In genomic region chr19:42204306-42204705, GRCm38 (mm10) we compare ENCODE assay signal across 14 mouse cellular contexts. TPM values are rescaled to one million over a fixed set of nuclear protein-coding genes. Genes with fewer than 3 reads are reported as not detected.
DNase-seq lines count a peak whose midpoint lies in the region; ATAC-seq and TF ChIP-seq lines count a peak whose summit lies in the region.
"Had no signal": no experiment of that assay in that cellular context is flagged by ENCODE, and none has a peak within 500 bp of the region (broad histone marks: within the 10 kb centered on the region; RNA-seq: fewer than 3 reads in every experiment).

No protein-coding gene starts in this region.

- H3K36me3 ChIP-seq in hindbrain, embryonic 13.5 days, result no peaks in the 10 kb centered on the region
- no peaks in the 10 kb centered on the region for H3K36me3 ChIP-seq in hindbrain, postnatal 0 days (ENCODE audit: insufficient read depth, low read length)
- no peaks in the 10 kb centered on the region for H3K36me3 ChIP-seq in stomach, embryonic 14.5 days (ENCODE audit: control insufficient read depth, insufficient read depth, low read length)
- no peaks in the 10 kb centered on the region for H3K36me3 ChIP-seq in stomach, postnatal 0 days (ENCODE audit: control insufficient read depth, insufficient read depth, low read length)
- H3K36me3 ChIP-seq: intestine, embryonic 15.5 days; lung, embryonic 15.5 days had no signal

- TF ChIP-seq CTCF in hindbrain, postnatal 0 days (IDR thresholded peaks at IDR 0.05; ENCODE audit: low read depth), result no peak
- TF ChIP-seq CTCF in stomach, postnatal 0 days (IDR thresholded peaks at IDR 0.05; ENCODE audit: low read depth), result no peak

- no peak overlapping the region for H3K4me2 ChIP-seq in hindbrain, embryonic 13.5 days
- H3K4me2 ChIP-seq in hindbrain, postnatal 0 days (ENCODE audit: low read depth, low read length), result no peak overlapping the region
- H3K4me2 ChIP-seq in stomach, embryonic 14.5 days (replicated peaks; ENCODE audit: low read depth, low read length), result no peak overlapping the region
- H3K4me2 ChIP-seq in stomach, postnatal 0 days (replicated peaks; ENCODE audit: low read depth), result no peak overlapping the region
- H3K4me2 ChIP-seq: intestine, embryonic 15.5 days; lung, embryonic 15.5 days had no signal

- ATAC-seq in hindbrain, embryonic 13.5 days (ENCODE audit: low FRiP score), result no peak
- ATAC-seq in hindbrain, postnatal 0 days, result no peak
- 0 out of 2 replicates have a peak, but pooled peaks have one; percentile 23 for ATAC-seq in stomach, embryonic 14.5 days (ENCODE audit: insufficient number of reproducible peaks, insufficient read depth, low FRiP score, low read depth)
- no peak for ATAC-seq in stomach, postnatal 0 days (ENCODE audit: low FRiP score, low TSS enrichment)
- ATAC-seq: forebrain, embryonic 16.5 days; intestine, embryonic 15.5 days had no signal

- DNase-seq in hindbrain, postnatal 0 days (ENCODE audit: low spot score), result no peak
- DNase-seq in stomach, postnatal 0 days (ENCODE audit: low spot score), result no peak
- DNase-seq in cerebellum, postnatal 25 days, result peak; percentile 87 to 88
- no peak for DNase-seq in left cerebral cortex, adult 8-10 months (ENCODE audit: low spot score in 2 of 2)
- DNase-seq in left cerebral cortex, adult 18-20 months (ENCODE audit: low spot score in 2 of 2), result no peak
- DNase-seq: gastrocnemius, postnatal 14 days had no signal

- no peak for TF ChIP-seq EP300 in stomach, postnatal 0 days (optimal IDR thresholded peaks at IDR 0.05)

- H3K9ac ChIP-seq in hindbrain, embryonic 13.5 days, result no peak overlapping the region
- no peak overlapping the region for H3K9ac ChIP-seq in hindbrain, postnatal 0 days (replicated peaks; ENCODE audit: low read length)
- no peak overlapping the region for H3K9ac ChIP-seq in stomach, embryonic 14.5 days (replicated peaks; ENCODE audit: low read depth, low read length)
- no peak overlapping the region for H3K9ac ChIP-seq in stomach, postnatal 0 days (ENCODE audit: low read length)
- H3K9ac ChIP-seq: intestine, embryonic 15.5 days; lung, embryonic 15.5 days had no signal

- H3K4me3 ChIP-seq in hindbrain, embryonic 13.5 days, result no peak overlapping the region
- H3K4me3 ChIP-seq in hindbrain, postnatal 0 days (ENCODE audit: low read length), result no peak overlapping the region
- no peak overlapping the region for H3K4me3 ChIP-seq in stomach, embryonic 14.5 days (ENCODE audit: low read depth, low read length)
- H3K4me3 ChIP-seq in stomach, postnatal 0 days (ENCODE audit: low read depth, low read length), result no peak overlapping the region
- H3K4me3 ChIP-seq: intestine, embryonic 15.5 days; left cerebral cortex, adult 2 months; lung, embryonic 15.5 days; megakaryocyte, embryonic 14.5 days had no signal

- peak overlapping the region; percentile 48; the same call in 1 of the 2 replicates for H3K27ac ChIP-seq in hindbrain, embryonic 13.5 days
- no peak overlapping the region for H3K27ac ChIP-seq in hindbrain, postnatal 0 days
- no peak overlapping the region for H3K27ac ChIP-seq in stomach, embryonic 14.5 days (ENCODE audit: low read length)
- no peak overlapping the region for H3K27ac ChIP-seq in stomach, postnatal 0 days (replicated peaks)
- H3K27ac ChIP-seq: intestine, embryonic 15.5 days; left cerebral cortex, adult 2 months; lung, embryonic 15.5 days had no signal

- peaks cover 57% of the 10 kb centered on the region for H3K27me3 ChIP-seq in hindbrain, embryonic 13.5 days
- peaks cover 37% of the 10 kb centered on the region for H3K27me3 ChIP-seq in hindbrain, postnatal 0 days (ENCODE audit: insufficient read depth, low read length)
- H3K27me3 ChIP-seq in stomach, embryonic 14.5 days (ENCODE audit: control insufficient read depth, insufficient read depth, low read length), result peaks cover 34% of the 10 kb centered on the region
- peaks cover 15% of the 10 kb centered on the region; the same call in 1 of the 2 replicates for H3K27me3 ChIP-seq in stomach, postnatal 0 days (ENCODE audit: control insufficient read depth, insufficient read depth, low read length)

- H3K9me3 ChIP-seq in hindbrain, embryonic 13.5 days, result no peaks in the 10 kb centered on the region
- no peaks in the 10 kb centered on the region for H3K9me3 ChIP-seq in hindbrain, postnatal 0 days (ENCODE audit: low read length)
- no peaks in the 10 kb centered on the region for H3K9me3 ChIP-seq in stomach, embryonic 14.5 days (ENCODE audit: control insufficient read depth, low read depth, low read length)
- H3K9me3 ChIP-seq in stomach, postnatal 0 days (ENCODE audit: control insufficient read depth, low read length), result no peaks in the 10 kb centered on the region
- H3K9me3 ChIP-seq: intestine, embryonic 15.5 days; lung, embryonic 15.5 days; megakaryocyte, embryonic 14.5 days had no signal

- 93% methylated on average over 4 of the region's 4 CpGs for WGBS in hindbrain, embryonic 13.5 days
- 80% methylated on average over 4 of the region's 4 CpGs for WGBS in hindbrain, postnatal 0 days
- 66% methylated on average over 4 of the region's 4 CpGs for WGBS in stomach, embryonic 14.5 days
- WGBS in stomach, postnatal 0 days, result 82% methylated on average over 4 of the region's 4 CpGs

- peaks cover 29% of the 10 kb centered on the region for H3K4me1 ChIP-seq in hindbrain, embryonic 13.5 days (replicated peaks)
- H3K4me1 ChIP-seq in hindbrain, postnatal 0 days (ENCODE audit: insufficient read depth, low read length), result peaks cover 4% of the 10 kb centered on the region
- no peaks in the 10 kb centered on the region for H3K4me1 ChIP-seq in stomach, embryonic 14.5 days (ENCODE audit: control insufficient read depth, insufficient read depth, low read length)
- no peaks in the 10 kb centered on the region for H3K4me1 ChIP-seq in stomach, postnatal 0 days (replicated peaks; ENCODE audit: control insufficient read depth, insufficient read depth)

RNA-seq across cellular contexts. Expression of gene Sfrp5, which starts 2.3 kb away (rescaled TPM):
- polyA plus RNA-seq in hindbrain, embryonic 13.5 days (2015; fragmentation: Nextera tagmentation; extraction: Ambion mirVana), result 4.4 and 4.6 TPM in 2 replicates
- 1.2 and 1.8 TPM in 2 replicates for total RNA-seq in hindbrain, postnatal 0 days (2014; rRNA removed)
- polyA plus RNA-seq in hindbrain, postnatal 0 days (2015; fragmentation: Nextera tagmentation; extraction: Ambion mirVana), result 1.6 and 2.0 TPM in 2 replicates
- 11.1 and 13.0 TPM in 2 replicates for polyA plus RNA-seq in stomach, embryonic 14.5 days (2014; fragmentation: Nextera tagmentation; extraction: Ambion mirVana)
- polyA plus RNA-seq in stomach, postnatal 0 days (2015; fragmentation: Nextera tagmentation; extraction: Ambion mirVana), result 0.55 and 0.74 TPM in 2 replicates
- 1 to 10 TPM; 1.9 to 4.1 (median 2.6) TPM for total RNA-seq in left cerebral cortex, adult 8-10 months (2022)
- total RNA-seq in left cerebral cortex, adult 18-20 months (2021), result 1 to 10 TPM in 1 of 2 experiments, under 1 TPM in 1; 0.49 to 2.1 TPM

RNA-seq across cellular contexts. Expression of gene Zfyve27, which starts 40.6 kb away (rescaled TPM):
- polyA plus RNA-seq in hindbrain, embryonic 13.5 days (2015; fragmentation: Nextera tagmentation; extraction: Ambion mirVana), result 55.3 and 58.7 TPM in 2 replicates
- 90.9 and 95.0 TPM in 2 replicates for total RNA-seq in hindbrain, postnatal 0 days (2014; rRNA removed)
- 45.1 and 48.9 TPM in 2 replicates for polyA plus RNA-seq in hindbrain, postnatal 0 days (2015; fragmentation: Nextera tagmentation; extraction: Ambion mirVana)
- polyA plus RNA-seq in stomach, embryonic 14.5 days (2014; fragmentation: Nextera tagmentation; extraction: Ambion mirVana), result 15.7 and 20.0 TPM in 2 replicates
- polyA plus RNA-seq in stomach, postnatal 0 days (2015; fragmentation: Nextera tagmentation; extraction: Ambion mirVana), result 14.1 and 15.3 TPM in 2 replicates
- total RNA-seq in left cerebral cortex, adult 8-10 months (2022), result 100 to 1,000 TPM in 1 of 4 experiments, 10 to 100 TPM in 3; 78.2 to 101 (median 83.5) TPM
- total RNA-seq in left cerebral cortex, adult 18-20 months (2021), result 10 to 100 TPM; 78.2 to 85.1 TPM

RNA-seq across cellular contexts. Expression of gene Golga7b, which starts 43.1 kb away (rescaled TPM):
- polyA plus RNA-seq in hindbrain, embryonic 13.5 days (2015; fragmentation: Nextera tagmentation; extraction: Ambion mirVana), result 38.8 and 40.0 TPM in 2 replicates
- total RNA-seq in hindbrain, postnatal 0 days (2014; rRNA removed), result 80.0 and 84.8 TPM in 2 replicates
- 58.7 and 62.4 TPM in 2 replicates for polyA plus RNA-seq in hindbrain, postnatal 0 days (2015; fragmentation: Nextera tagmentation; extraction: Ambion mirVana)
- polyA plus RNA-seq in stomach, embryonic 14.5 days (2014; fragmentation: Nextera tagmentation; extraction: Ambion mirVana), result 0.83 and 0.97 TPM in 2 replicates
- polyA plus RNA-seq in stomach, postnatal 0 days (2015; fragmentation: Nextera tagmentation; extraction: Ambion mirVana), result 0.82 and 0.85 TPM in 2 replicates
- total RNA-seq in left cerebral cortex, adult 8-10 months (2022), result 100 to 1,000 TPM in 2 of 4 experiments, 10 to 100 TPM in 2; 89.8 to 107 (median 99.9) TPM
- 100 to 1,000 TPM; 112 to 119 TPM for total RNA-seq in left cerebral cortex, adult 18-20 months (2021)
- total RNA-seq: hematopoietic stem cell, adult 5-6 weeks had no signal

RNA-seq across cellular contexts. Expression of gene Marveld1, which starts 57.1 kb away (rescaled TPM):
- 1.5 and 1.7 TPM in 2 replicates for polyA plus RNA-seq in hindbrain, embryonic 13.5 days (2015; fragmentation: Nextera tagmentation; extraction: Ambion mirVana)
- total RNA-seq in hindbrain, postnatal 0 days (2014; rRNA removed), result 14.0 and 16.5 TPM in 2 replicates
- polyA plus RNA-seq in hindbrain, postnatal 0 days (2015; fragmentation: Nextera tagmentation; extraction: Ambion mirVana), result 2.8 and 3.2 TPM in 2 replicates
- polyA plus RNA-seq in stomach, embryonic 14.5 days (2014; fragmentation: Nextera tagmentation; extraction: Ambion mirVana), result 13.2 and 15.6 TPM in 2 replicates
- polyA plus RNA-seq in stomach, postnatal 0 days (2015; fragmentation: Nextera tagmentation; extraction: Ambion mirVana), result 15.3 and 23.6 TPM in 2 replicates
- total RNA-seq in left cerebral cortex, adult 8-10 months (2022), result 10 to 100 TPM in 1 of 4 experiments, 1 to 10 TPM in 3; 8.7 to 10.2 (median 9.0) TPM
- 1 to 10 TPM; 8.3 to 8.6 TPM for total RNA-seq in left cerebral cortex, adult 18-20 months (2021)

Comparison
In these comparisons a context has a peak if more than half of its experiments do, and no peak if none do; other contexts are left out.
1. DNase-seq: peak in cerebellum, postnatal 25 days (2 of 2); none in hindbrain, postnatal 0 days (single experiment), stomach, postnatal 0 days (single experiment), left cerebral cortex, adult 8-10 months (0 of 2) and left cerebral cortex, adult 18-20 months (0 of 2).
2. RNA of gene Golga7b, which starts 43.1 kb away (polyA plus RNA-seq): 58.7 to 62.4 TPM in hindbrain, postnatal 0 days and 38.8 to 40.0 TPM in hindbrain, embryonic 13.5 days; 0.83 to 0.97 TPM in stomach, embryonic 14.5 days and 0.82 to 0.85 TPM in stomach, postnatal 0 days; every median in the first group is over 10 times any median in the second.